Mouse (Mus musculus) large intestine, adult 2 months (tissue): ENCODE results near the gene Dohh. TPM values are rescaled to one million over a fixed set of nuclear protein-coding genes. Genes with fewer than 3 reads are reported as not detected.

Experiments
- DNase-seq: peaks from one replicate; pipeline ENCODE4 v3.0.0-alpha.2; 2012; ENCODE audit warnings: low read depth, low spot score
- WGBS: fragments of 180-500 bp; shearing (Covaris S2); methylation state at CpG from one replicate; pipeline ENCODE4 v1.1.7; 2018; 5-methylcytosine and 5-hydroxymethylcytosine counted together
- polyA plus RNA-seq: library from polyadenylated mRNA; depleted of rRNA; stranded (reverse); fragments of >200 nt; gene quantifications from 2 replicates; pipeline ENCODE4 v1.2.3, GENCODE M21; 2012

The Dohh gene
- polyA plus RNA-seq, 1 experiment: 48.2 TPM

DNA sequence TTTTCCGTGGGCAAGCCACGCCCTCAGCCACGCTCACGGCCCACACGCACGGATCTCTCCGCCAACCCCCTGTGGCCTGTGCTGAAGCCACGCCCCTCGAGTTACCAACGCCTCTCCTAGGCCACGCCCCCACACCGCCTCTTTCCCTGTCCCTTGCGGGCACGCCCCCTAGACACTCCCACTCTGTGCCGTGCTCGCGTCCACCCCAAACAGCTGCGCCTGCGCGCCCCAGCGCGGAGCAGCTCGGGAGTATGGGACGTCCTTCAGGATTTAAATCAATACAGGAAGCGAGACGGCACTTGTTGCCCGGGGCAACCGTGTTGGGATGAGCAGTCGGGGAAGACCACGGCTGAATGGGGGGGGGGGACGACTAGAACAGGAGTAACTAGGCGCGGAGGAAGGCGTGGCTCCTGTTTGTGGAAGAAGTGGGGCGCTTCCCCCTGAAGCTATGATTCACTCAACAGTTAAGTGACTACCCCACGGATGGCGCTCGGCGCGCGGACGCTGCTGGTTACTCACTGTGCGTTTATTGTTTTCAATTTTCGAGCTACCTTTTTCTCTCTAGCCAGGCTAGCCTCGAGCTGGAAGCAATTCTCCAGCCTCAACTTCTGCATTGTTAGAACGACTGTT lies 5.6 kb upstream of the Dohh start:
- WGBS: under 1% methylated on average over 46 of the region's 46 CpGs

DNA sequence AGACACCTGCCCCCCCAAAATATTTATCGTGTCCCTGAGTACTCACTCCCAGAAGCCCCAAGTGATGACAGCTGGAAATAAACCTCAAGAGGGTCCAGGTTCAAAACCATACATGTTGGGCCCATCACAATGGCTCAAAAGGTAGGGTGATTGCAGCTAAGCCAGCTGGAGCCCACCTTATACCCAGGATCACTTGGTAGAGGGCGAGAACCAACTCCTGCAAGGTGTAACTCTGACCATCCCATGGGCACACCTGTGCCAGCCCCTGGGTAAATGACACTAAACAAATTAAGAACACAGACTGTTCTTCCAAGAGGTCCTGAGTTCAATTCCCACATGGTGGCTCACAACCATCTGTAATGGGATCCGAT lies 5.1 kb upstream of the Dohh start:
- no peak for DNase-seq
- 57% methylated on average over 3 of the region's 3 CpGs for WGBS

More for the DNA sequence above, 5.6 kb upstream of the Dohh start:
- DNase-seq: peak; percentile 99

DNA sequence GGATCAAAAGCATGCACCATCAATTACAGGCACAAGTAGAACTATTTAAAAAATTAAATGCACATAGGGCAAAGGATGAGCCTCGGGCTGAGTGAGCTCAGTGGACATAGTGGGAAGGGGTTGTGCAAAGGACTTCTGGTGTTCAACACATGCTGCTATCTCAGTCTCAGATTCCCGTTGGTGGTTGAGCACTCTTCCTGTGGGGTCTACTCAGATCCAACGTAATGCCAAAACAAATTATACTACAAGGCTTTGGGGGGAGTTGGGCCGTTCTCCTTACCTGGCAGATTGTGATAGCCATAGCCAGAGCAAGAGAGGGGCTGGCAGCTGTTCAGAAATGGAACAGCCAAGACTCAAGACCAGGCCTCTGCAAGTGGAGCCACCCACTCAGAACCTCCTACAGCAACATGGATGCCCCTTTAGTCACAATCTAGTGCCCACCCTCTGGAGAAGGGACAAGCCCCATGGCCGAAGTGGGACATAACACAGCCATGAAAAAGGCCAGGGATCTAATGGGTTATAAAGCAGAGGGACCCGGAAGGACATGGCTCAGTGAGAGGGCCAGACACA lies 4.3 kb upstream of the Dohh start:
- no peak for DNase-seq
- WGBS: 82% methylated on average over 6 of the region's 6 CpGs

DNA sequence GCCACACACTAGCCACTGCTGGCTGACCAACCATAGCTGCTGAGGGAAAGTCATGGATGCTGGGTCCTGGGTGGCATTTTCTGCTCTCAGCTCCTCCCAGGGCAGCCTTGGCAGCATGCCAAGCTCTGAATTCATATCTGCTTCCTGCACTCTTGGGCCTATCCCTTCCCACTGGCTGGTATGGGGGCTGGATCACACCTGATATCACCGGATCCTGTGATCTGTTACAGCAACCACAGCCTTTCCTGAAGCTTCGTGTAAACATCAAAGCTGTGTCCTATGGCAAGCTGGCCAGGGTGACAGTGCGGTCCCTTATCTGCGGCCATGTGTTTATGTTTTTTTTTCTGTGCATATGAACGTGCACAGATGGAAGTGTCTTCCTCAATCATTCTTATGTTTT lies 2.2 kb upstream of the Dohh start:
- 35% methylated on average over 5 of the region's 5 CpGs for WGBS
- DNase-seq: no peak

DNA sequence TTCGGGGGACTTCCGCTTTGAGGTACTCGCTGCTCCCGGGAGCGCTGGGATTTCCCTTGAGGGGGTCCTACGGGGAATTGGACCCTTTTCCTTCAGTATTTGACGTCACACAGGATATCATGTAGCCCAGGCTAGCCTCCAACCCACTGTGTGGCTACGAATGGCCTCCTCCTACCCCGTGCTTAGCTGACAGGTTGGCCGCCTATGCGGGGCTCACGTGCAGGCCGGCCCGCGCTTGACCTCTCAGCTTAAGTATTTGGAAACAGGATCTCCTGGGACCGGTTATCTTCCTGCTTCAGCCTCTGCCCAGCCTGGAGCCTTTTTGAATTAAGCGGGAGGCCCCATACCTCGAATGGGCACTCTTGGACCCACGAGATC lies 366 bp downstream of the Dohh start:
- WGBS: under 1% methylated on average over 19 of the region's 19 CpGs
- DNase-seq: no peak

DNA sequence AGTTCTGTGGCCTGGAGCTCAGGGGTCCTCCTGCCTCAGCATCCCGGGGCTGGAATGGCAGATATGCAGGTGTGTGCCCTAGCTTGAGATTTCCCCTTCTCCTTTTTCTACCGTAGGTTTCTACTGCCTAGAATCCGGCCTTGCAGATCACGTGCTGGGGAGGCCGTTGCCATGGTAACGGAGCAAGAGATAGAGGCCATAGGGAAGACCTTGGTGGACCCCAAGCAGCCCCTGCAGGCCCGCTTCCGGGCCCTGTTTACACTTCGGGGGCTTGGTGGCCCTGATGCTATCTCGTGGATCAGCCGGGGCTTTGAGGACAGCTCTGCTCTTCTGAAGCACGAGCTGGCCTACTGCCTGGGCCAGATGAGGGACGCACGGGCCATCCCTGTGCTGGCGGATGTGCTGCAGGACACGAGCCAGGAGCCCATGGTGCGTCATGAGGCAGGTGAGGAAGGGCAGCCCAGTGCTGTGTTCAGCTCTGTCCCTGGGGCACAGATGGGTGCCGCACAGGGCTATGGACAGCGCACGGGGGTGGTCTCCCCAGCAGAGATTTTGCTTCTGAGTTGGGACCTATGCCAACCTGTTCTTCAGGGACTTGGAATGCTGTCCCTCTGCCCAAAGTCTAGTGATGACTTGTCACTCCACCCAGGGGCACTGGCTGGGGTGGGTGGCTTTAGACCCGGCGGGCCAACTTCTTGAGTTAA lies 1.5 kb downstream of the Dohh start:
- no peak for DNase-seq
- 70% methylated on average over 22 of the region's 22 CpGs for WGBS

DNA sequence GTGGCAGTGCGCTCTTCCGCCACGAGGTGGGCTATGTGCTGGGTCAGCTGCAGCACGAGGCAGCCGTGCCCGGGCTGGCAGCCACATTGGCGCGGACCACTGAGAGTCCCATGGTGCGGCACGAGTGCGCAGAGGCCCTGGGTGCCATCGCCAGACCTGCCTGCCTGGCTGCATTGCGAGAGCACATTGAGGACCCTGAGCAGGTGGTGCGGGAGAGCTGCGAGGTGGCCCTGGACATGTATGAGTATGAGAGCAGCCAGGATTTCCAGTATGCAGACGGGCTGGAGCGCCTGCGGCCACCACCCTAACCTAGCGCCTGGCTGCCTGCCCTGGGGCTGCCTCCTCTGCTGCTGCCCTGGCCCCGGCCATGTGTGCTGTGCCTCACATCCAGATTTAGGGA lies 3.5 kb downstream of the Dohh start:
- no peak for DNase-seq
- WGBS: 92% methylated on average over 20 of the region's 20 CpGs

DNA sequence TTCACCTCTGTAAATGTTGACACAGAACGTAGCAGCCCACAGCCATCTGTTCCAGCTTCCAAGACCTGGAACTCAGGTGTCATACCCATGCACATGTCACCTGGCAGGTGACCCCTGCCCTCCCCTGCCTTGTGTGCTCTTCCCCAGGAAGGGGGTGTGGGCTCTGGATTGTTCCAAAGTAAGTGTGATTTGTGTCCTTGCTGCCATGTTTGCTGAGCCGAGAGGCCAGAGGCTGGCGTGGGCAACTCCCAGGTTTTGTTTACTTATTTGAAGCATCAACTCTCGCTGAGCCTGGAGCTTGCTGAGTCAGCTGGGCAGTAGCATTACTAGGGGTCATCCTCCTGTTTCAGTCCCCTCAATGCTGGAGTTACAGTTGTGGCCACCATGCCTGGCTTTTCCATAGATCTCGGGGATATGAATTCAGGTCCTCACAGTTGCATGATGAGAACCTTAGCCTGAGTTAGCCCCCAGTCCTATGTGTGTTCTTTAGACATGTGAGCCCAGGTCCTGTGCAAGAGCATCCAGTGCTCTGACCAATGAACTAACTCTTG lies 4.4 kb downstream of the Dohh start, which contains the start of gene Gm48552:
Gene Gm48552, plus strand, starts transcription at position 501 of the 551 bp plus-strand sequence.
- WGBS: 39% methylated on average over 5 of the region's 5 CpGs
- DNase-seq: no peak

DNA sequence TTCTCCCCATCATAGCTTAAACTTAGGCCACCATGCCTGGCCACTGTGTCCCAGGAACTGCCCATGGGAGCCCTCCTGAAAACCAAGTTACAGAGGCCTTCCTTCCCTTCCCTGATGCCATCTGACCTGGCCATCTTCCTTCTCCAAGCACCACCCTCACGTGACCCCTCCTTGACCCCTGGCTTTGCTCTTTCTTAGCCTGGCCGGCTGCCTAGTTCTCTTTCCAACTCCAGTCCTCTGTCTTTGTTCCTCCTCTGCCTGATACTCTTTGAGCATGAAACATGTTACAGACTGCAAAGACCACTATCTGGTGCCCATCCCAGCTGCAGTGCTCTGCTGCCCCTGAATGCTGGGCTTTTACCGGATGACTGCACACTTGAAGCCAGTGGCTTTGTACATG lies 5.1 kb downstream of the Dohh start:
- no peak for DNase-seq
- WGBS: 67% methylated on average over 3 of the region's 3 CpGs

DNA sequence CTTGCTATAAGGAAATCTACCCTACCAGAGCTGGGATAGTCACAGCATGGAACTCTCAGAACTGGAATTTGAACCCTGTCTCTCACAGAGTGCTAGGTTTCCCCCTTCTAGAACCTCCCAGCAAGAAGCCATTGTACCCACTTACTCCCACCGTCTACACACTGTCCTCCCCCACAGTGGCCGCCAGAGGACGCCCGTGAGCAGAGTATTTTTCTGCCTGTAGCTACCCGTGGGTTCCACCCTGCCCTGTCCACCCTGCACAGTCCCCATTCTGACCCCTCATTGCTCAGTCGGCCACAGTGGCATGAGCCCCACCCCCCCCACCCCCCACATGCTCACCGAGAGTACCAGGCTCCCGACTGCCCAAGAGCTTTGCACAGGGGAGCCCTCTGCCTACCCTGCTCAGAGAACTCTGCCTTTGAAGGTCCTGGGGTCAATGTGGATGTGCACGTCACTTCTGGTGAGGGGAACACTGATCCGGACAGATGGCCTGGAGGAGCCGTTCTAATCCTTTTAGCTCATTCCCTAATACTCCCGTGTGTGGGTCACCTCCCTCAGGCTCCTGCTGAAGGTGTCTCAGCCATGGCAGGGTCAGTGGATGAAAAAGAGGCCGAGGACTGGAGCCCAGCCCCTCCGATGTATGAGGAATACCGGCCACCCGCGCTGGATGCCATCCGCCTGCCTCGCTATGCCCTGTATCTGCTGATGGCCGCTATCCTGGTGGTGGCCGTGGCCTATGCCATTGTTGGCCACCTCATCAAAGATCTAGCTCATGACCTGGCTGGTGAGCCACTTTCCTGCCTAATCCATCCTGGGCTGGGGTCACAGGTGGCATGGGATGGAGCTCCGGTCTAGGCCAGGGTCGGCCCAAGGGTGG lies 5.8 kb downstream of the Dohh start:
- 60% methylated on average over 23 of the region's 23 CpGs for WGBS
- no peak for DNase-seq

DNA sequence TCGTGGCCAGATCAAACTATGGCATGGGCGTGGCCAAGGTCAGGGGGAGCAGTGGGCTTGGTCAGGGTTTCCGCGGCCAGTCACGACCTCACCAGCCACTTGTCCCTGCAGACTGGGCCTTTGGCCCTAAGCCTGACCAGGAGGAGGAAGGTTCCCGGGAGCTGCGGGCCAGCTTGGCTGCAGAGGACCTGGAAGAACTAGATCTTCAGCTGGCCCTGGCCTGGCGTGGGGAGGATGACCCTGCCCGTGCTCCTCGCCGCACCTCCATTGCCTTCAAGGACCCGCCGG lies 6.4 kb downstream of the Dohh start:
- DNase-seq: no peak
- 87% methylated on average over 13 of the region's 13 CpGs for WGBS

DNA sequence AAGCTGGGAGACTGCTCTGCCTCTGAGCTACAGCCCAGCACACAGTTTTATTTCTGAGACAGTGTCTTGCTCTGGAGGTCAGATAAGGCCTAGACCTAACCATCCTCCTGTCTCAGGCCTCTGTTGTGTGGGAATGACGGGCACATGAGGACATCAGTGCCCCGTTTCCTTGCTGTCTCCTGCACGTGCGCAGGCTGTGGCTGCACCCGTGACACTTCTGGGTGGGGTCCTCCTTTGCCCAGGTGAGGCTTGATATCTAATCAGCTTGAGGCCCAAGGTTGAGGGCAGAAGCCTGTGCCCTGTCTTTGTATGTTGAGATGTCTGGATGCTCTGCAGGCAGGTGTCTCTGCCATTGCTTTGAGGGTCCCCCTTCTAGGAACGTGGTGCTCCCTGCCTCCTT lies 8.0 kb downstream of the Dohh start:
- WGBS: 28% methylated on average over 6 of the region's 6 CpGs
- no peak for DNase-seq

DNA sequence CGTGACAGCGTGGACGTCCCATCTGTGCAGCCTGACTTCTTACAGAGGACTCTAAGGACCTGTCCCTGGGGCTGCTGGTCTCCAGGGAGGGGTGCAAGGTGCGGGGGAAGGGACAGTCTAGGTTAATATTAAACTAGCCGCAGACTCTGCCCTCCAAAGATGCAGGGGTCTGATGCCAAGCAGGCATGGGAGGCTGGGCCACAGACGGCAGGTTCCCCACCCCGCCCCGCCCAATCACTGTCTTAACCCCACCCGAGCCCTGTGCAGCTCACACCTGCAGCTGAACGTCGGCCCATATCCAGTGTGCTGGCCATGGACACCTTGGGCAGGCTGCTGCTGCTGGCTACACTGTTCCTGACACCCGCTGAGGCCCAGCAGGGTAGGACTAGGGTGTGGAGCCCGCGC lies 8.6 kb downstream of the Dohh start, which contains the start of gene Smim24:
Gene Smim24, plus strand, starts transcription at position 271 of the 405 bp plus-strand sequence.
- no peak for DNase-seq
- WGBS: 20% methylated on average over 14 of the region's 14 CpGs

DNA sequence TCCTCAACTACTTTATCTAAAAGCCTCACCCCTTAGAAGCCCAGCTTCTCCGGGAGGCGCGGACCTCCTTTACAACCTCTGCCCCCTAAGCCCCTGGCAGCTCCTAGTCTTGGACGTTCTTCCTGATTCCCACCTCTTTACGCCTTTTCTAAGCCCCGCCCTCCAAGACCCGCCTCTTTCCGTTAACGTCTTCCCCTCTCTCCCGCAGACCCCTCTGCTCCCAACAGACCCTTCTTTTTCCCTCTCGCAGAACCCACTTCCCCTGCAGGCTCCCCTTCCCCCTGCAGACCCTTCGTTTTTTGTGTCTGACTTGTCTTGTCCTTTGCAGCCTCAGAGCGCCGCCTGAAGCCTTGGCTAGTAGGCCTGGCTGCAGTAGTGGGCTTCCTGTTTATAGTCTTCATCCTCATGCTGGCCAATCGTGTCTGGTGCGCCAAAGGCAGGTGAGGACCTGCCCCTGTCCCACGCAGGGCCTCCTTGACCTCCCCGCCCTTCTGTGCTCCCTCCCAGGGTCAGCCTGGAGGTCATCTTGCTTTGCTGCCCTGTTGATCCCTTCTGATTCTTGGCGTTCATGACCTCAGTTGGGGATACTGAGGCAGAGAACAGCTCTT lies 9.3 kb downstream of the Dohh start:
- DNase-seq: no peak
- WGBS: 5% methylated on average over 19 of the region's 19 CpGs

DNA sequence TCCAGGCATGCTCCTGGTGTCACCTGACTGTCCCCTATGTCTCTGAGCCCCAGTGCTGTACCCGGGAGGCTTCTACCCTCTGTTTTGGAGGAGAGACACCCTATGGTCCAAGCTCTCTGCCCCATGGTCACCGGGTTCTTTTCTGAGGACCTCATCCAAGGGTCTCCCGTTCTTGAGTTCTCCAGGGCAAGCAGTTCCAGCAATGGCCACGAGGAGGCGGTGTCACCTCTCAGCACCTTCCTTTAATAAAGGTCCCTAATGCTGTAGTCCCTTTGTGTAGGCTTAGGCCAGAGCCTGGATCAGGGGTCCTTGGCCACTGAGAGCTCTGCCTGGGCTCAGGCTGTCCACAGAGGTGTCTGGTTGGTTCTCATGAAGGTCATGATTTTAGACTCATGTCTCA lies 10.9 kb downstream of the Dohh start:
- DNase-seq: no peak
- 16% methylated on average over 5 of the region's 5 CpGs for WGBS

DNA sequence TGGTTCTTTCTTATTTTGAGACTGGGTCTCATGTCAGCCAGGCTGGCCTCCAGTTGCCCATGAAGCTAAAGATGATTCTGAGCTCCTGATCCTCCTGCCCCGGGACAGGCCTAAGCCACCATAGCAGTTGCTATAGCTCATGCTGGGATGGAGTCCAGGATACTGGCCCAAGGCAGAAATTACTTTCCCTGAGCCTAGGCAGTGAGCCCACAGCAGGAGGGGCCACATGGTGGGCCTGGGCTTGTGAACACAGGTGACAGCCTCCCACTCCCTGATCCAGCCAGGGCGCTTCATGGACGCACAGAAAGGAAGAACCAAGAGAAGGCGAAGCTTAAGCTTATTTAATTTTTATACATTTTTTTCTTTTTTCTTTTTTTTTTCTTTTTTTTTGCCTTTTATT lies 11.6 kb downstream of the Dohh start:
- 83% methylated on average over 4 of the region's 4 CpGs for WGBS
- DNase-seq: no peak

DNA sequence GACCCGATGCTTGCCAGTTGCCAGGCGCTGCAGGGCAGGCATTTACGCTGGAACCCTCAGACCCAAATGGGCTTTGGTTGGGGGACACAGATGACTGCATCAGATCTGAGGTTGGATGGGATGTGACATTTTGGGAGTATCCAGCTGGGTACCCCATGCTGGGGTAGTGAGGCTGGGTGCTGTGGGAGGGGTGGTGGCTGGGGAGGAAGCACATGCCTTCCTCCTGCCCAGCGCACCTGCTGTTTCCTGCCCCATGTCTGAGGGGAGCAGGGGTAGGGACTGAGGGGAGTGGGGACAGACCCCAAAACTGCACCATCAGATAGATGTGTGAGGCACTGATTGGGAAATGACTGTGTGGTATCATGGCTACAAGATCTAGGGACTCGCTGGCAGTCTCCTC lies 12.5 kb downstream of the Dohh start:
- WGBS: 86% methylated on average over 5 of the region's 5 CpGs

DNA sequence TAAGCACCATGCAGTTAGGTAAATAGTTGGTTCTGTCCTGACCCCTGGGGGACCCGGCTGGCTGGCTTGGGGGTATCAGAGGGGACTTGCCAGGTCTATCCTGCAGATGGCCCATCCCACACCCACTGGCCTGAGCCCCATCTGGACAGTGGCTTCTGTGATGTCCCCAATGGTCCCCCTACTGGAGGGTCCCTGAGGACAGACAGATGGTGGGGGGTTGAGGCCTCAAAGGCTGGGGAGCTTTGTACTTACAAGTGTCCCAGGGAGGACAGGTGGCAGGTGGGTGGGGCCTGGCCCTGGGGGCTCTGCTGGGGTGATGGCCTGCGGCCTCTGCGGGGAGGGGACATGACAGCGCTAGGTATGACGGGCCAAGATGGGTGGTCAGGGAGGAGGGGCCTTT lies 15.1 kb downstream of the Dohh start:
- WGBS: 88% methylated on average over 5 of the region's 5 CpGs
- no peak for DNase-seq

More for the DNA sequence above, 12.5 kb downstream of the Dohh start:
- no peak for DNase-seq

DNA sequence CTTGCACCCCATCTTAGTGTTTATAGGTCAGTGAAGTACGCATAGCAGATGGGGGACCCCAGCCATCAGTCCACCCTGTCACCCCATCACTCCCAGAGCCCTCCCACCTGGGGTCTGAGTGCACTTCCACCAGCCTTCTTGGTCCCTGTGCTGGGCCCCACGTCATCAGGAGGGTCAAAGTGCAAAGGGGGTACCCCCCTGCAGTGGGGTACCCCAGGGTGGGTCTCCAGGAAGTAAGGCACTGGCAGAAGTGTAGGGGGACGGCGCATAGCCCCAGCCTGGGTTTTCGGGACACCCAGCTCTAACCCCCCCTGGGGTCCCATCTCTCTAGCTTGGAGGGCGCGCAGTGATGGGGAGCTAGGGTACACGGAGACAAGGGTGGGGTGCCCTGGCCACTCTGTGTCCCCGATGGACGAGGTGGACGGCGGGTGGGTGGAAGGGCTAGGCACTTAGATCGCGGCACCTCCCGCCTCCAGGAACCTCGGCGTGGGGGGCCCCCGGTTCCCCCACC lies 15.6 kb downstream of the Dohh start:
- WGBS: 91% methylated on average over 18 of the region's 18 CpGs
- DNase-seq: no peak
